Mouse (Mus musculus): ENCODE measurements around the gene Arhgap42. TPM values are rescaled to one million over a fixed set of nuclear protein-coding genes. Genes with fewer than 3 reads are reported as not detected.

Gene Arhgap42
- polyA plus RNA-seq, 1 experiment from 2014 or later, result 20.1 TPM

GRCm38 (mm10) chr9:9101055-9101454 is 137.8 kb downstream of the Arhgap42 start:
- no peak for ATAC-seq
- Histone ChIP-seq H3K4me3 (replicated peaks; ENCODE audit: low read length) (no peak overlapping the region), H3K4me2 (ENCODE audit: low read length) (no peak overlapping the region), H3K9ac (replicated peaks; ENCODE audit: low read depth, low read length) (no peak overlapping the region), H3K36me3 (ENCODE audit: control insufficient read depth, insufficient read depth) (no peaks in the 10 kb centered on the region), H3K9me3 (ENCODE audit: control insufficient read depth, low read length) (no peaks in the 10 kb centered on the region), H3K4me1 (replicated peaks; ENCODE audit: control insufficient read depth, insufficient read depth, low read length) (no peaks in the 10 kb centered on the region), H3K27me3 (replicated peaks; ENCODE audit: control insufficient read depth, insufficient read depth, low read length) (no peaks in the 10 kb centered on the region), H3K27ac (ENCODE audit: low read length) (no peak overlapping the region)
- 77% methylated on average over 4 of the region's 4 CpGs for WGBS

GRCm38 (mm10) chr9:9097835-9098234 is 141.1 kb downstream of the Arhgap42 start:
- Histone ChIP-seq H3K9ac (replicated peaks; ENCODE audit: low read depth, low read length) (no peak overlapping the region), H3K4me1 (replicated peaks; ENCODE audit: control insufficient read depth, insufficient read depth, low read length) (no peaks in the 10 kb centered on the region), H3K27ac (ENCODE audit: low read length) (no peak overlapping the region), H3K4me3 (replicated peaks; ENCODE audit: low read length) (no peak overlapping the region), H3K9me3 (ENCODE audit: control insufficient read depth, low read length) (no peaks in the 10 kb centered on the region), H3K36me3 (ENCODE audit: control insufficient read depth, insufficient read depth) (no peaks in the 10 kb centered on the region), H3K27me3 (replicated peaks; ENCODE audit: control insufficient read depth, insufficient read depth, low read length) (no peaks in the 10 kb centered on the region), H3K4me2 (ENCODE audit: low read length) (no peak overlapping the region)
- no peak for ATAC-seq
- 96% methylated on average over 4 of the region's 4 CpGs for WGBS

- Histone ChIP-seq H3K4me2 (ENCODE audit: low read length) (no peak overlapping the region), H3K9me3 (ENCODE audit: control insufficient read depth, low read length) (no peaks in the 10 kb centered on the region), H3K27ac (ENCODE audit: low read length) (no peak overlapping the region), H3K9ac (replicated peaks; ENCODE audit: low read depth, low read length) (no peak overlapping the region), H3K36me3 (ENCODE audit: control insufficient read depth, insufficient read depth) (no peaks in the 10 kb centered on the region), H3K4me1 (replicated peaks; ENCODE audit: control insufficient read depth, insufficient read depth, low read length) (no peaks in the 10 kb centered on the region), H3K27me3 (replicated peaks; ENCODE audit: control insufficient read depth, insufficient read depth, low read length) (no peaks in the 10 kb centered on the region), H3K4me3 (replicated peaks; ENCODE audit: low read length) (no peak overlapping the region)
- WGBS, result 82% methylated on average over 1 of the region's 1 CpGs
- no peak for ATAC-seq
These were observed 142.1 kb downstream of the Arhgap42 start for GRCm38 (mm10) chr9:9096761-9097160.

GRCm38 (mm10) chr9:9093096-9093495 is 145.8 kb downstream of the Arhgap42 start:
- Histone ChIP-seq H3K9me3 (ENCODE audit: control insufficient read depth, low read length) (no peaks in the 10 kb centered on the region), H3K27ac (ENCODE audit: low read length) (no peak overlapping the region), H3K4me3 (replicated peaks; ENCODE audit: low read length) (no peak overlapping the region), H3K36me3 (ENCODE audit: control insufficient read depth, insufficient read depth) (no peaks in the 10 kb centered on the region), H3K27me3 (replicated peaks; ENCODE audit: control insufficient read depth, insufficient read depth, low read length) (no peaks in the 10 kb centered on the region), H3K4me2 (ENCODE audit: low read length) (no peak overlapping the region), H3K4me1 (replicated peaks; ENCODE audit: control insufficient read depth, insufficient read depth, low read length) (no peaks in the 10 kb centered on the region), H3K9ac (replicated peaks; ENCODE audit: low read depth, low read length) (no peak overlapping the region)
- peak; percentile 33 for ATAC-seq
- WGBS, result 69% methylated on average over 1 of the region's 1 CpGs

- H3K27ac ChIP-seq (ENCODE audit: low read length), result no peak overlapping the region
These were observed 155.5 kb downstream of the Arhgap42 start for GRCm38 (mm10) chr9:9083441-9083840.

GRCm38 (mm10) chr9:9052920-9053319 is 186.0 kb downstream of the Arhgap42 start:
- no peak for ATAC-seq
- Histone ChIP-seq H3K4me3 (replicated peaks; ENCODE audit: low read length) (no peak overlapping the region), H3K9ac (replicated peaks; ENCODE audit: low read depth, low read length) (no peak overlapping the region), H3K36me3 (ENCODE audit: control insufficient read depth, insufficient read depth) (no peaks in the 10 kb centered on the region), H3K27ac (ENCODE audit: low read length) (no peak overlapping the region), H3K9me3 (ENCODE audit: control insufficient read depth, low read length) (no peaks in the 10 kb centered on the region), H3K4me2 (ENCODE audit: low read length) (no peak overlapping the region), H3K4me1 (replicated peaks; ENCODE audit: control insufficient read depth, insufficient read depth, low read length) (no peaks in the 10 kb centered on the region), H3K27me3 (replicated peaks; ENCODE audit: control insufficient read depth, insufficient read depth, low read length) (no peaks in the 10 kb centered on the region)

More at GRCm38 (mm10) chr9:9083441-9083840, 155.5 kb downstream of the Arhgap42 start:
- Histone ChIP-seq H3K9ac (replicated peaks; ENCODE audit: low read depth, low read length) (no peak overlapping the region), H3K27me3 (replicated peaks; ENCODE audit: control insufficient read depth, insufficient read depth, low read length) (no peaks in the 10 kb centered on the region), H3K36me3 (ENCODE audit: control insufficient read depth, insufficient read depth) (no peaks in the 10 kb centered on the region), H3K4me1 (replicated peaks; ENCODE audit: control insufficient read depth, insufficient read depth, low read length) (no peaks in the 10 kb centered on the region), H3K9me3 (ENCODE audit: control insufficient read depth, low read length) (0 out of 2 replicates have a peak, but pooled peaks cover under 1% of the 10 kb centered on the region), H3K4me2 (ENCODE audit: low read length) (no peak overlapping the region), H3K4me3 (replicated peaks; ENCODE audit: low read length) (no peak overlapping the region)
- no peak for ATAC-seq
- WGBS, result 83% methylated on average over 2 of the region's 2 CpGs

- Histone ChIP-seq H3K36me3 (ENCODE audit: control insufficient read depth, insufficient read depth) (no peaks in the 10 kb centered on the region), H3K4me3 (replicated peaks; ENCODE audit: low read length) (no peak overlapping the region), H3K4me1 (replicated peaks; ENCODE audit: control insufficient read depth, insufficient read depth, low read length) (no peaks in the 10 kb centered on the region), H3K27ac (ENCODE audit: low read length) (no peak overlapping the region), H3K9ac (replicated peaks; ENCODE audit: low read depth, low read length) (no peak overlapping the region), H3K27me3 (replicated peaks; ENCODE audit: control insufficient read depth, insufficient read depth, low read length) (no peaks in the 10 kb centered on the region), H3K4me2 (ENCODE audit: low read length) (no peak overlapping the region), H3K9me3 (ENCODE audit: control insufficient read depth, low read length) (no peaks in the 10 kb centered on the region)
- peak; percentile 71 for ATAC-seq
- WGBS, result 46% methylated on average over 5 of the region's 5 CpGs
These were observed 187.7 kb downstream of the Arhgap42 start for GRCm38 (mm10) chr9:9051184-9051583.

GRCm38 (mm10) chr9:9049202-9049601 is 189.7 kb downstream of the Arhgap42 start:
- no peaks in the 10 kb centered on the region for H3K4me1 ChIP-seq (replicated peaks; ENCODE audit: control insufficient read depth, insufficient read depth, low read length)
- H3K9ac ChIP-seq (replicated peaks; ENCODE audit: low read depth, low read length), result no peak overlapping the region
- no peak overlapping the region for H3K4me3 ChIP-seq (replicated peaks; ENCODE audit: low read length)
- ATAC-seq, result no peak
- no peaks in the 10 kb centered on the region for H3K36me3 ChIP-seq (ENCODE audit: control insufficient read depth, insufficient read depth)
- WGBS, result 46% methylated on average over 3 of the region's 3 CpGs
- H3K27me3 ChIP-seq (replicated peaks; ENCODE audit: control insufficient read depth, insufficient read depth, low read length), result no peaks in the 10 kb centered on the region
- no peaks in the 10 kb centered on the region for H3K9me3 ChIP-seq (ENCODE audit: control insufficient read depth, low read length)
- no peak overlapping the region for H3K27ac ChIP-seq (ENCODE audit: low read length)
- H3K4me2 ChIP-seq (ENCODE audit: low read length), result no peak overlapping the region

GRCm38 (mm10) chr9:9041009-9041408 is 197.9 kb downstream of the Arhgap42 start:
- WGBS, result 83% methylated on average over 7 of the region's 7 CpGs
- no peak overlapping the region for H3K4me2 ChIP-seq (ENCODE audit: low read length)
- ATAC-seq, result no peak

GRCm38 (mm10) chr9:9037017-9037671 is 201.8 kb downstream of the Arhgap42 start:
- H3K36me3 ChIP-seq (ENCODE audit: control insufficient read depth, insufficient read depth), result 0 out of 2 replicates have a peak, but pooled peaks cover under 1% of the 10 kb centered on the region
- no peaks in the 10 kb centered on the region for H3K9me3 ChIP-seq (ENCODE audit: control insufficient read depth, low read length)
- ATAC-seq, result peak; percentile 62; the same call in 1 of the 2 replicates
- H3K27ac ChIP-seq (ENCODE audit: low read length), result no peak overlapping the region
- H3K27me3 ChIP-seq (replicated peaks; ENCODE audit: control insufficient read depth, insufficient read depth, low read length), result no peaks in the 10 kb centered on the region
- 47% methylated on average over 3 of the region's 3 CpGs for WGBS
- no peak overlapping the region for H3K4me3 ChIP-seq (replicated peaks; ENCODE audit: low read length)
- H3K4me2 ChIP-seq (ENCODE audit: low read length), result no peak overlapping the region
- H3K4me1 ChIP-seq (replicated peaks; ENCODE audit: control insufficient read depth, insufficient read depth, low read length), result no peaks in the 10 kb centered on the region
- H3K9ac ChIP-seq (replicated peaks; ENCODE audit: low read depth, low read length), result no peak overlapping the region

More at GRCm38 (mm10) chr9:9041009-9041408, 197.9 kb downstream of the Arhgap42 start:
- H3K27me3 ChIP-seq (replicated peaks; ENCODE audit: control insufficient read depth, insufficient read depth, low read length), result no peaks in the 10 kb centered on the region
- H3K9me3 ChIP-seq (ENCODE audit: control insufficient read depth, low read length), result no peaks in the 10 kb centered on the region
- no peak overlapping the region for H3K4me3 ChIP-seq (replicated peaks; ENCODE audit: low read length)
- no peaks in the 10 kb centered on the region for H3K4me1 ChIP-seq (replicated peaks; ENCODE audit: control insufficient read depth, insufficient read depth, low read length)
- no peak overlapping the region for H3K27ac ChIP-seq (ENCODE audit: low read length)
- H3K9ac ChIP-seq (replicated peaks; ENCODE audit: low read depth, low read length), result no peak overlapping the region
- no peaks in the 10 kb centered on the region for H3K36me3 ChIP-seq (ENCODE audit: control insufficient read depth, insufficient read depth)

Measured in forebrain, embryonic 16.5 days (tissue).